Mouse (Mus musculus): ENCODE results near the gene Olfr1046. TPM values are rescaled to one million over a fixed set of nuclear protein-coding genes. Genes with fewer than 3 reads are reported as not detected.

The Olfr1046 gene
- polyA plus RNA-seq, 1 experiment from 2014 or later, result not detected

Other genes starting within 250 kb of the Olfr1046 start
- not detected in 2 replicates for gene Olfr1029, start 245.4 kb downstream of the Olfr1046 start, polyA plus RNA-seq (2015; fragmentation: Nextera tagmentation; extraction: Ambion mirVana)
- gene Olfr1030, start 240.0 kb downstream of the Olfr1046 start, polyA plus RNA-seq (2015; fragmentation: Nextera tagmentation; extraction: Ambion mirVana), result not detected in 2 replicates
- not detected in 2 replicates for gene Olfr1031, start 229.0 kb downstream of the Olfr1046 start, polyA plus RNA-seq (2015; fragmentation: Nextera tagmentation; extraction: Ambion mirVana)
- not detected in 2 replicates for gene Olfr1032, start 213.8 kb downstream of the Olfr1046 start, polyA plus RNA-seq (2015; fragmentation: Nextera tagmentation; extraction: Ambion mirVana)
- 0.04 and 0.28 TPM in 2 replicates for gene Olfr1033, start 198.7 kb downstream of the Olfr1046 start, polyA plus RNA-seq (2015; fragmentation: Nextera tagmentation; extraction: Ambion mirVana)
- gene Olfr1034, start 173.5 kb downstream of the Olfr1046 start, polyA plus RNA-seq (2015; fragmentation: Nextera tagmentation; extraction: Ambion mirVana), result not detected in 2 replicates
- not detected in 2 replicates for gene Olfr1036, start 145.3 kb downstream of the Olfr1046 start, polyA plus RNA-seq (2015; fragmentation: Nextera tagmentation; extraction: Ambion mirVana)
- gene Olfr1037, start 131.9 kb downstream of the Olfr1046 start, polyA plus RNA-seq (2015; fragmentation: Nextera tagmentation; extraction: Ambion mirVana), result not detected in 2 replicates
- not detected in 2 replicates for gene Olfr1039, start 83.4 kb downstream of the Olfr1046 start, polyA plus RNA-seq (2015; fragmentation: Nextera tagmentation; extraction: Ambion mirVana)
- gene Olfr1040, start 72.6 kb downstream of the Olfr1046 start, polyA plus RNA-seq (2015; fragmentation: Nextera tagmentation; extraction: Ambion mirVana), result not detected in 2 replicates
- not detected in 2 replicates for gene Olfr1042, start 57.5 kb downstream of the Olfr1046 start, polyA plus RNA-seq (2015; fragmentation: Nextera tagmentation; extraction: Ambion mirVana)
- not detected in 2 replicates for gene Olfr1043, start 51.8 kb downstream of the Olfr1046 start, polyA plus RNA-seq (2015; fragmentation: Nextera tagmentation; extraction: Ambion mirVana)
- gene Olfr1044, start 41.5 kb downstream of the Olfr1046 start, polyA plus RNA-seq (2015; fragmentation: Nextera tagmentation; extraction: Ambion mirVana), result not detected in 2 replicates
- not detected in 2 replicates for gene Olfr52, start 33.6 kb downstream of the Olfr1046 start, polyA plus RNA-seq (2015; fragmentation: Nextera tagmentation; extraction: Ambion mirVana)
- not detected in 2 replicates for gene Olfr1045, start 16.3 kb downstream of the Olfr1046 start, polyA plus RNA-seq (2015; fragmentation: Nextera tagmentation; extraction: Ambion mirVana)
- not detected in 2 replicates for gene Olfr1047, start 12.1 kb upstream of the Olfr1046 start, polyA plus RNA-seq (2015; fragmentation: Nextera tagmentation; extraction: Ambion mirVana)
- gene Olfr1048, start 21.0 kb upstream of the Olfr1046 start, polyA plus RNA-seq (2015; fragmentation: Nextera tagmentation; extraction: Ambion mirVana), result not detected in 2 replicates
- not detected in 2 replicates for gene Olfr1049, start 39.0 kb upstream of the Olfr1046 start, polyA plus RNA-seq (2015; fragmentation: Nextera tagmentation; extraction: Ambion mirVana)
- not detected in 2 replicates for gene Olfr1051, start 59.8 kb upstream of the Olfr1046 start, polyA plus RNA-seq (2015; fragmentation: Nextera tagmentation; extraction: Ambion mirVana)
- gene Olfr1052, start 73.1 kb upstream of the Olfr1046 start, polyA plus RNA-seq (2015; fragmentation: Nextera tagmentation; extraction: Ambion mirVana), result not detected in 2 replicates
- gene Olfr1053, start 96.0 kb upstream of the Olfr1046 start, polyA plus RNA-seq (2015; fragmentation: Nextera tagmentation; extraction: Ambion mirVana), result not detected in 2 replicates
- gene Olfr1054, start 116.1 kb upstream of the Olfr1046 start, polyA plus RNA-seq (2015; fragmentation: Nextera tagmentation; extraction: Ambion mirVana), result not detected in 2 replicates
- gene Olfr1055, start 131.0 kb upstream of the Olfr1046 start, polyA plus RNA-seq (2015; fragmentation: Nextera tagmentation; extraction: Ambion mirVana), result not detected in 2 replicates
- not detected in 2 replicates for gene Olfr1056, start 143.2 kb upstream of the Olfr1046 start, polyA plus RNA-seq (2015; fragmentation: Nextera tagmentation; extraction: Ambion mirVana)
- gene Olfr1057, start 159.1 kb upstream of the Olfr1046 start, polyA plus RNA-seq (2015; fragmentation: Nextera tagmentation; extraction: Ambion mirVana), result not detected in 2 replicates
- not detected in 2 replicates for gene Olfr1058, start 169.2 kb upstream of the Olfr1046 start, polyA plus RNA-seq (2015; fragmentation: Nextera tagmentation; extraction: Ambion mirVana)
- gene Olfr1061, start 194.7 kb upstream of the Olfr1046 start, polyA plus RNA-seq (2015; fragmentation: Nextera tagmentation; extraction: Ambion mirVana), result not detected in 2 replicates
- not detected in 2 replicates for gene Olfr1062, start 207.4 kb upstream of the Olfr1046 start, polyA plus RNA-seq (2015; fragmentation: Nextera tagmentation; extraction: Ambion mirVana)
- not detected in 2 replicates for gene Olfr1065, start 231.3 kb upstream of the Olfr1046 start, polyA plus RNA-seq (2015; fragmentation: Nextera tagmentation; extraction: Ambion mirVana)
- not detected in 2 replicates for gene Olfr1066, start 237.0 kb upstream of the Olfr1046 start, polyA plus RNA-seq (2015; fragmentation: Nextera tagmentation; extraction: Ambion mirVana)